ENCODE assay signal across 8 mouse cellular contexts in genomic region chr7:44303346-44304340, GRCm38 (mm10). TPM values are rescaled to one million over a fixed set of nuclear protein-coding genes. Genes with fewer than 3 reads are reported as not detected.
DNase-seq lines count a peak whose midpoint lies in the region; ATAC-seq and TF ChIP-seq lines count a peak whose summit lies in the region.

No protein-coding gene starts in this region.

- peak overlapping the region; percentile 85 for H3K4me3 ChIP-seq in layer of hippocampus, adult 2 months
- peak overlapping the region; percentile 70 for H3K4me3 ChIP-seq in embryonic facial prominence, embryonic 11.5 days (ENCODE audit: low read depth, low read length)
- H3K4me3 ChIP-seq in hindbrain, postnatal 0 days (ENCODE audit: low read length): peak overlapping the region; percentile 61
- H3K4me3 ChIP-seq in myocyte: peak overlapping the region; percentile 50

- H3K79me2 ChIP-seq in myocyte (ENCODE audit: control insufficient read depth, insufficient read depth): no peaks in the 10 kb centered on the region

- no peak for ATAC-seq in embryonic facial prominence, embryonic 11.5 days (replicated peaks; ENCODE audit: insufficient number of reproducible peaks, low FRiP score, low TSS enrichment, low read depth)
- ATAC-seq in hindbrain, postnatal 0 days: no peak

- peak overlapping the region; percentile 77 for H3K4me2 ChIP-seq in embryonic facial prominence, embryonic 11.5 days (ENCODE audit: low read depth, low read length)
- H3K4me2 ChIP-seq in hindbrain, postnatal 0 days (ENCODE audit: low read depth, low read length): peak overlapping the region; percentile 72
- H3K4me2 ChIP-seq in myocyte (ENCODE audit: low read depth): peak overlapping the region; percentile 90

- no peak for TF ChIP-seq CTCF in layer of hippocampus, adult 2 months (conservative IDR thresholded peaks at IDR 0.05)
- no peak for TF ChIP-seq CTCF in hindbrain, postnatal 0 days (IDR thresholded peaks at IDR 0.05; ENCODE audit: low read depth)

- H3K4me1 ChIP-seq in embryonic facial prominence, embryonic 11.5 days (ENCODE audit: control insufficient read depth, insufficient read depth, low read length): no peaks in the 10 kb centered on the region
- peaks cover 10% of the 10 kb centered on the region; the same call in 1 of the 2 replicates for H3K4me1 ChIP-seq in hindbrain, postnatal 0 days (ENCODE audit: insufficient read depth, low read length)

- H3K9ac ChIP-seq in embryonic facial prominence, embryonic 11.5 days (replicated peaks; ENCODE audit: low read length): peak overlapping the region; percentile 96
- peak overlapping the region; percentile 87 for H3K9ac ChIP-seq in hindbrain, postnatal 0 days (replicated peaks; ENCODE audit: low read length)

- no peaks in the 10 kb centered on the region for H3K36me3 ChIP-seq in embryonic facial prominence, embryonic 11.5 days (replicated peaks; ENCODE audit: control insufficient read depth, insufficient read depth, low read depth, low read length)
- H3K36me3 ChIP-seq in hindbrain, postnatal 0 days (ENCODE audit: insufficient read depth, low read length): no peaks in the 10 kb centered on the region
- no peaks in the 10 kb centered on the region for H3K36me3 ChIP-seq in myocyte (ENCODE audit: control insufficient read depth, insufficient read depth)

- no peak for TF ChIP-seq POLR2A in myocyte (IDR thresholded peaks at IDR 0.05; ENCODE audit: insufficient read length, low read depth)

- peak overlapping the region; percentile 96 for H3K27ac ChIP-seq in layer of hippocampus, adult 2 months
- peak overlapping the region; percentile 92 for H3K27ac ChIP-seq in embryonic facial prominence, embryonic 11.5 days (replicated peaks; ENCODE audit: low read depth, low read length)
- H3K27ac ChIP-seq in hindbrain, postnatal 0 days: peak overlapping the region; percentile 95

- DNase-seq in layer of hippocampus, adult 2 months (ENCODE audit: low spot score in 2 of 2): peak in 1 of 2 experiments; percentile 7
- DNase-seq in layer of hippocampus, postnatal 36 days: no peak
- DNase-seq in embryonic facial prominence, embryonic 11.5 days (ENCODE audit: low spot score): no peak
- no peak for DNase-seq in hindbrain, postnatal 0 days (ENCODE audit: low spot score)
- no peak for DNase-seq in urinary bladder, adult 18-20 months (ENCODE audit: low spot score in 2 of 2)
- no peak for DNase-seq in lung, postnatal 4 days
- DNase-seq in frontal cortex, postnatal 14 days (ENCODE audit: low spot score in 2 of 2): no peak

- peak overlapping the region; percentile 77 for H3ac ChIP-seq in myocyte (ENCODE audit: control insufficient read depth, insufficient read length)

- H3K27me3 ChIP-seq in embryonic facial prominence, embryonic 11.5 days (ENCODE audit: control insufficient read depth, insufficient read depth, low read length): no peaks in the 10 kb centered on the region
- H3K27me3 ChIP-seq in hindbrain, postnatal 0 days (ENCODE audit: insufficient read depth, low read length): no peaks in the 10 kb centered on the region
- peaks cover 16% of the 10 kb centered on the region for H3K27me3 ChIP-seq in myocyte (ENCODE audit: control insufficient read depth, insufficient read depth, insufficient read length)

- no peaks in the 10 kb centered on the region for H3K9me3 ChIP-seq in embryonic facial prominence, embryonic 11.5 days (replicated peaks; ENCODE audit: control insufficient read depth, low read length)
- no peaks in the 10 kb centered on the region for H3K9me3 ChIP-seq in hindbrain, postnatal 0 days (ENCODE audit: low read length)

- WGBS in embryonic facial prominence, embryonic 11.5 days: 82% methylated on average over 14 of the region's 14 CpGs
- 86% methylated on average over 14 of the region's 14 CpGs for WGBS in hindbrain, postnatal 0 days

TF ChIP-seq in myocyte, 11 proteins besides CTCF, POLR2A, EP300 and RAD21:
- TF ChIP-seq SRF (IDR thresholded peaks at IDR 0.05; ENCODE audit: control insufficient read depth, insufficient read length, low read depth) (no peak), MYOG (IDR thresholded peaks at IDR 0.05; ENCODE audit: control insufficient read depth in 1 of 3, insufficient read depth in 1 of 3, insufficient read length in 2 of 3, low read depth in 2 of 3) (no peak), POLR2AphosphoS2 (IDR thresholded peaks at IDR 0.05; ENCODE audit: insufficient read length, low read depth) (no peak)

RNA-seq across cellular contexts. Expression of gene Clec11a, which starts 3.1 kb away (rescaled TPM):
- total RNA-seq in layer of hippocampus, adult 2 months (2021): 1 to 10 TPM; 3.0 to 3.5 TPM
- 1 to 10 TPM; 2.9 to 3.8 TPM for total RNA-seq in layer of hippocampus, postnatal 36 days (2021)
- 2.2 and 2.3 TPM in 2 replicates for polyA plus RNA-seq in embryonic facial prominence, embryonic 11.5 days (2014; fragmentation: Nextera tagmentation; extraction: Ambion mirVana)
- 3.3 and 5.9 TPM in 2 replicates for total RNA-seq in hindbrain, postnatal 0 days (2014; rRNA removed)
- polyA plus RNA-seq in hindbrain, postnatal 0 days (2015; fragmentation: Nextera tagmentation; extraction: Ambion mirVana): 4.4 and 4.5 TPM in 2 replicates
- polyA plus RNA-seq in myocyte (2012; fragmentation: generic; extraction: Trizol): 0.60 TPM

RNA-seq across cellular contexts. Expression of gene Shank1, which starts 6.4 kb away (rescaled TPM):
- total RNA-seq in layer of hippocampus, adult 2 months (2021): 100 to 1,000 TPM; 647 to 698 TPM
- 100 to 1,000 TPM; 588 to 654 TPM for total RNA-seq in layer of hippocampus, postnatal 36 days (2021)
- polyA plus RNA-seq in embryonic facial prominence, embryonic 11.5 days (2014; fragmentation: Nextera tagmentation; extraction: Ambion mirVana): 0.98 and 1.00 TPM in 2 replicates
- 39.0 and 41.8 TPM in 2 replicates for total RNA-seq in hindbrain, postnatal 0 days (2014; rRNA removed)
- polyA plus RNA-seq in hindbrain, postnatal 0 days (2015; fragmentation: Nextera tagmentation; extraction: Ambion mirVana): 36.3 and 36.6 TPM in 2 replicates
- polyA plus RNA-seq in myocyte (2012; fragmentation: generic; extraction: Trizol): 0.10 TPM

RNA-seq across cellular contexts. Expression of gene Gm15517, which starts 42.4 kb away (rescaled TPM):
- total RNA-seq in layer of hippocampus, adult 2 months (2021): not detected
- total RNA-seq in layer of hippocampus, postnatal 36 days (2021): not detected
- polyA plus RNA-seq in embryonic facial prominence, embryonic 11.5 days (2014; fragmentation: Nextera tagmentation; extraction: Ambion mirVana): 2.3 TPM in 1 of 2 replicates, not detected in the other
- not detected in 2 replicates for total RNA-seq in hindbrain, postnatal 0 days (2014; rRNA removed)
- polyA plus RNA-seq in hindbrain, postnatal 0 days (2015; fragmentation: Nextera tagmentation; extraction: Ambion mirVana): not detected in 2 replicates
- not detected for polyA plus RNA-seq in myocyte (2012; fragmentation: generic; extraction: Trizol)

RNA-seq across cellular contexts. Expression of gene Acp4, which starts 46.5 kb away (rescaled TPM):
- total RNA-seq in layer of hippocampus, adult 2 months (2021): not detected
- total RNA-seq in layer of hippocampus, postnatal 36 days (2021): not detected
- polyA plus RNA-seq in embryonic facial prominence, embryonic 11.5 days (2014; fragmentation: Nextera tagmentation; extraction: Ambion mirVana): not detected in 2 replicates
- total RNA-seq in hindbrain, postnatal 0 days (2014; rRNA removed): not detected in 2 replicates
- 0.13 TPM in 1 of 2 replicates, not detected in the other for polyA plus RNA-seq in hindbrain, postnatal 0 days (2015; fragmentation: Nextera tagmentation; extraction: Ambion mirVana)
- 0.06 TPM for polyA plus RNA-seq in myocyte (2012; fragmentation: generic; extraction: Trizol)

RNA-seq across cellular contexts. Expression of gene 2410002F23Rik, which starts 57.1 kb away (rescaled TPM):
- 10 to 100 TPM; 87.8 to 90.3 TPM for total RNA-seq in layer of hippocampus, adult 2 months (2021)
- total RNA-seq in layer of hippocampus, postnatal 36 days (2021): 10 to 100 TPM; 82.0 to 92.1 TPM
- 121 and 132 TPM in 2 replicates for polyA plus RNA-seq in embryonic facial prominence, embryonic 11.5 days (2014; fragmentation: Nextera tagmentation; extraction: Ambion mirVana)
- 340 and 409 TPM in 2 replicates for total RNA-seq in hindbrain, postnatal 0 days (2014; rRNA removed)
- polyA plus RNA-seq in hindbrain, postnatal 0 days (2015; fragmentation: Nextera tagmentation; extraction: Ambion mirVana): 239 TPM in 2 replicates
- polyA plus RNA-seq in myocyte (2012; fragmentation: generic; extraction: Trizol): 40.9 TPM

Comparison
In these comparisons a context has a peak if more than half of its experiments do, and no peak if none do; other contexts are left out.
1. RNA of gene Shank1, which starts 6.4 kb away (total RNA-seq): 647 to 698 TPM in layer of hippocampus, adult 2 months and 588 to 654 TPM in layer of hippocampus, postnatal 36 days; 39.0 to 41.8 TPM in hindbrain, postnatal 0 days; every median in the first group is over 10 times any median in the second.
2. Peak in every context shown above with its lines, with median percentiles within 50 percentile points of each other: H3K27ac ChIP-seq, H3K4me3 ChIP-seq and H3K4me2 ChIP-seq.